Mouse (Mus musculus): ENCODE measurements around the gene Slc37a1.

Gene Slc37a1

DNA sequence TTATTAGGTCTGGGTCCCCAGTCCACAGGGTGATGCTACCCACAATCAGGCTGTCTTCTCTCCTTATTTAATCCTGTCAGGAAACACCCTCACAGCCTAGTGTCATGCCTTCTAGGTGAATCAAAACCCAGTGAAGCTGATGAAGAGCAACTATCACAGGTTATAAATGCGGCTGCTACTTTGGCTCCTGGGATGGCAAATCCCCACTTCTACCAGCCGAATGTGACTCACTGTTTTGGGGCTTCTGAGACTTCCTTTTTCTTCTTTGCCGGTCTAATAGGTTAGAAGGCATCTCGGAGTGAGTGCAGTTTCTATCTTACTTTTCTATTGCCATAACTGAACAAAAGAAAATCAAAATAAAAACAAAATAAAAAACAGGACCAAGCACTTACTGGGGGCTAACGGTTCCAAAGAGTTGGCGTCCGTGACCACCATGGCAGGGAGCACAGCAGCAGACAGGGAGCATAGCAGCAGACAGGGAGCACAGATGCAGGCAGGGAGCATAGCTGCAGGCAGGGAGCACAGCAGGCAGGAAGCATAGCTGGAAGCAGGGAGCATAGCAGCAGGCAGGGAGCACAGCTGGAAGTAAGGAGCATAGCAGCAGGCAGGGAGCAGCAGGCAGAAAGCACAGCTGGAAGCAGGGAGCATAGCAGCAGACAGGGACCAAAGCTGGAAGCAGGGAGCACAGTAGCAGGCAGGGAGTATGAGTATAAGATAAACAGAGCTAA lies 2.6 kb downstream of the Slc37a1 start:
- no peak for ATAC-seq (ENCODE audit: insufficient number of reproducible peaks, low FRiP score, low TSS enrichment)

DNA sequence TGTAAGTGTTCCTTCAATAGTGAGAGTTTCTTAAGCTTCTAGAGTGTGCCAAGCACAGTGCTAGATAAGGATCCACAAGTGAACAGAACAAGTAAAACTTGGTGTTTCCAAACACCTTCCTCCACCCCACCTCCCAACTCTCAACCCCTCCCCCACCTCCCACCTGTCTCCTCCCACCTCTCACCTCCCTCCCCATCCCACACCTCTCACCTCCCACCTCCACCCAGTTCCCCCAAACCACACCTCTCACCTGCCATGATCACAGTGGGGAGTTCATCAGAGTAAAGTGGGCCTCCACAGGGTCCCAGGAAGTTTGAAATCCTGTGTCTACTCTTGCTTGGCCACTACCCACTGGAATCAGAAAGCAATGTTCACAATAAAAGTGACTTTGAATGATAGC lies 3.7 kb downstream of the Slc37a1 start:
- ATAC-seq (ENCODE audit: insufficient number of reproducible peaks, low FRiP score, low TSS enrichment) = no peak

DNA sequence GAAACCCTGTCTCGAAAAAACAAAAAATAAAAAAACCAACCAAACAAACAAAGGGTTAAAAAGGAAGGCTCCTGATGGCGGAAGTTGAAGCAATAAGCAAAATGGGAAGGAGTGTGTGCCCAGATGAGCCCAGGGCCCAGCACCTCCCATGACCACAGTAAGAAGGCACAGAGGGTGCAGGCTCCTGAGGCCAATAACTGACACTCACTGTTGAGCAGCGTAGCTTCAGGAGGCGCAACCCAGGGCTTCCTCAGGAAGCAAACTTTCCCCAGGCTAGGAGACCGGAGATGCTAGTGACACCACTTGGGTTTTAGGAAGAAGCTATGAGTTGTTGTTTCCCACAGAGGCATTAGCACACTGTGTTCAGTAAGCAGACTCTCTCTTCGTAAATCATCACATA lies 4.3 kb downstream of the Slc37a1 start:
- no peak for ATAC-seq (ENCODE audit: insufficient number of reproducible peaks, low FRiP score, low TSS enrichment)

GRCm38 (mm10) chr17:31294363-31295214 lies 8.0 kb downstream of the Slc37a1 start:
- ATAC-seq (ENCODE audit: insufficient number of reproducible peaks, low FRiP score, low TSS enrichment) = no peak

- 0 out of 2 replicates have a peak, but pooled peaks have one; percentile 5 for ATAC-seq (ENCODE audit: insufficient number of reproducible peaks, low FRiP score, low TSS enrichment)
Measured at GRCm38 (mm10) chr17:31295215-31295891, 8.8 kb downstream of the Slc37a1 start.

- peak; percentile 62; the same call in 1 of the 2 replicates for ATAC-seq (ENCODE audit: insufficient number of reproducible peaks, low FRiP score, low TSS enrichment)
Measured at GRCm38 (mm10) chr17:31295892-31296781, 9.5 kb downstream of the Slc37a1 start.

DNA sequence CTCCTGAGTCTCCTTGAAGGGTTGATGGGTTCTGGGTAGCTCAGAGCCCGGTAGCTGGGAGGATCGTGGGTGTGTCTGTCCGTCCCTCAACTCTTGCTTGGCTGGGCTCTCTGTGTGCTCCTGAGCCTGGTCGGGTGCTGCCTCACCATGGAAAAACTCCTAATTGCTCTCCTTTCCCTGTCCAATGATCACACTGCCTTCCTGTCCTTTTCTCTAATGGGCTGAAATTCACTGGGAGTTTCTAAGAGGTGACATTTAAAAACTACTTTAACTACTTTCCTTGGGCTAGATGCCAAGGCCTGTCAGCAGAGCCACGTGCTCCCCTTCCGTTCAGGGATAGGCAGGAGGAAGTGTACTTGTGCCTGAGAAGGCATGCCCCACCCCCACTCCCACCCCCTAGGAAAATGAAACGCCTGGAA lies 10.9 kb downstream of the Slc37a1 start:
- no peak for ATAC-seq (ENCODE audit: insufficient number of reproducible peaks, low FRiP score, low TSS enrichment)

DNA sequence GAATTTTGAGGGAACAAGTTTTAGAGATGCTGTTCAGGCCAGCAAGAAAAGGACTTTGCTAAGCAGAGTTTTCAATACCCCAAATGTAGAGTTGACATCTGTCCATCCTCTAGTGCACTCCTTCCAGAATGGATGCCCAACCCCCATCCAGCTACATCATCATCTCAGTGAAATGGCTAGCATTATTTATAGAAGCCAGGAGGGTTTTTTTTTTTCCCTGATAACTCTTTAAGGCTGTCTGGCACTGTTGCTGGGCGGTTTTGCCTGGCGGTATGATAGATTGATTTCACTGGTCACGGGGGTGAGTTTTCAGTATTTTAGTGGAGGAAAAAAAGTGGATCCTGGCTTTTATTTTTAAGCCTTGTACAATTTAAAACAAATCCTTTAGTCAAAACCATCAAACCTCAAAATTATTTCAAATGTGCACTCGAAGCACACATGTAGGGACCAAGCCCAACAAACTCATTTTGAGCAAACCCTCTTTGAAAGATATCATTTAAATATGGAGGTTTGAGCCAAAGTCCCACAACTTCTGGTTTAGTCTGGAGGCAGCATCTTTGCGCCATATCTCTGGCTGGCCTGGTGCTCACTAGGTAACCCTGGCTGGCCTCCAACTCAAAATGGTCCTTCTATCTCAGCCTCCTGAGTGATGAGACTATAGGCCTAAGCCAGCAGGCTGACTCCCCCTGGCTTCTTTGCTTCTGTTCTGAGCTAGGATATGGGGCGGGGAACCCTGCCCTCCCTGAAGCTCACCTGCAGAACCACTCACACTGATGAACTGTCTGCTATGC lies 12.0 kb downstream of the Slc37a1 start:
- ATAC-seq (ENCODE audit: insufficient number of reproducible peaks, low FRiP score, low TSS enrichment) = no peak

DNA sequence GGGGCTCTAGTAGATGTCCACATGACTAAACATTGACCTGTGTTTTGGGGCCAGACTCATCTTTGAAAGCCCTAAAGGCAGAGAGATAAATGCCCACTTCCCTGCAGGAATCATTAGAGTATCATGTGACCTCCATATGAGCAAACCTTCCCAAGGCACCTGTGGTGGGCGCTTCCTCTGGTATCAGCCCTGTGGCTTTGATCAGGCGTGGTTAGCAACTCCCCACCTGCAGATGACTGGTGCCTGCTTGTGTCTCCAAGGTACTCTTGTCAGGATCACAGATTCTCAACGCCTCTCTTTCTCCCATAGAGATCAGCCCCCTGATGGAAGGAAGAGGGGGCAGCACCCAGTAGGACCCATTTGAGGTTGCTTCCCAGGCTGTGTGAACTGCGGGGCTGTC lies 13.4 kb downstream of the Slc37a1 start:
- no peak for ATAC-seq (ENCODE audit: insufficient number of reproducible peaks, low FRiP score, low TSS enrichment)

- no peak for ATAC-seq (ENCODE audit: insufficient number of reproducible peaks, low FRiP score, low TSS enrichment)
Measured at GRCm38 (mm10) chr17:31300736-31301135, 14.1 kb downstream of the Slc37a1 start.

GRCm38 (mm10) chr17:31303401-31303800 lies 16.8 kb downstream of the Slc37a1 start:
- no peak for ATAC-seq (ENCODE audit: insufficient number of reproducible peaks, low FRiP score, low TSS enrichment)

DNA sequence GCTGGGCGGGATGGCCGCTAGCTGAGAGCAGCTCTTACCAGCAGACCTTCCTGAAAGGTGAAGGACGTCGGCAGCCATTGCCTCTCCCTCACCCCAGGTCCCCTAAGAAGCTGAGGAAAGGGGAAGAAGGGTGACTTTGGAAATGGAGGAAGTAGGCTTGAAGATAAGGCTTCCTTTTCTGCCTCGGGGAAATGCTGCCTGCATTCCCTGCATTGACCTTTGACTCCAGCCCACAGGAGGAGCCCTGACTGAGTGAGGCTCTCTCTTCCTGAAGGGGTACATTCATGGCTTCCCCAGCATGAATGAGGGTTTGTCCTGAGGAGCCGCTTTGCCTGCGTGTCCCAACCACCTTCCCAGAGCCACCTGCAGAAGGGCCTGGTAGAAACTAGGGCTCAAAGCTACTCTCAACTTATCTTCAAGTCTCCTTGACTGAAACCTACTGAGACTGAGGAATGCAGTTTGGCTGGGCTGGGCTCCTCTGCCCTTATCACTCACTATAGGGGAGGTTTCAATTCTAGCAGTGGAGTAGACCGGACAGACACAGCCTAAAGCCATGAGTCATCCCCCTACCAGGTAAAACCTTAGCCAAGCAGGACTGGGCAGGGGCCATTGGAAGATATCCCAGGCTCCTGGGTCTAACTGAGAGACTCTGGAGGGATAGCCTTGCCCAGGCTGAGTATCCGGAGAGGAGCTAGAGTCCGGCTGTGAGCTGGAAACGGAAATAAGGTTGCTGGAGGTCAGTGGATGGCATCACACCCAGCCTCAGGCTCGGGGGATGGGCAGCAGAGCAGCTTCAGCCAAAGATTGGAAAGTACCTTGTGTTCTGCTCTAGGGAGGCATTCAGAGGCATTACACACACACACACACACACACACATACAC lies 18.5 kb downstream of the Slc37a1 start:
- no peak for ATAC-seq (ENCODE audit: insufficient number of reproducible peaks, low FRiP score, low TSS enrichment)

DNA sequence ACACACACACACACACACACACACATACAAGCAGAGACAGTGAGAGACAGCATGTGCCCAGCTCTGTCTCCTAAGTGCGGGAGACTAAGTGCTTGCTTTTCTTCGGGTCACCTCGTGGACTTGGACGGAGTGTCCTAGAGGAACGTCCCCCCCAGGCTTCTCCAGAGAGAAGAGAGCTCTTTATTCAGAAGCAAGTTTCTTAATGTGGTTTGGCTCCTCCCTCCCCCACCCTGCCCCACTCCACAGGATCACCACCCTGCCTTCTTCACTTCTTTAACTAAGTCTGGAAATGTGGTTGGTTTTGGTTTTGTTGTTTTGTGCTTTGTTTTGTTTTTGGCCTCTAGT lies 19.2 kb downstream of the Slc37a1 start:
- ATAC-seq (ENCODE audit: insufficient number of reproducible peaks, low FRiP score, low TSS enrichment) = no peak

DNA sequence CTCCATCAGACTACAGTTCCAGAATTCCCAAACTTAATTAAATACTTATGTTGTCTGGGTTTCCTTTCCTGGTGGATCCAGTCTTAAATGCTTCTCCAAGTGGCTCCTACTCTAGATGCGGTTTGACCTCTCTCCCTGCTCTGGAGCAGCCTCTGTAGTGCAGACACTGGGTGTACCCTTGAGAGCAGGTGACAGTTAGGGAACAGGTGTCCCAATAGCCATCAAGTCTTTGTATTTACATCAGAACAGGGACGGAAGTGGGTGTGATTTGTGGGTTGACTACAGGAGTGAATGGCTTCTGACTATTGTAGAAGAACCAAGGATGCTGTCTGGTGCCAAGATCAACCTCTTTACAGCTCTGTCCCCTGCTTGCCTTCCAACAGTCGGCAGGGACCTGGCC lies 21.2 kb downstream of the Slc37a1 start:
- no peak for ATAC-seq (ENCODE audit: insufficient number of reproducible peaks, low FRiP score, low TSS enrichment)

DNA sequence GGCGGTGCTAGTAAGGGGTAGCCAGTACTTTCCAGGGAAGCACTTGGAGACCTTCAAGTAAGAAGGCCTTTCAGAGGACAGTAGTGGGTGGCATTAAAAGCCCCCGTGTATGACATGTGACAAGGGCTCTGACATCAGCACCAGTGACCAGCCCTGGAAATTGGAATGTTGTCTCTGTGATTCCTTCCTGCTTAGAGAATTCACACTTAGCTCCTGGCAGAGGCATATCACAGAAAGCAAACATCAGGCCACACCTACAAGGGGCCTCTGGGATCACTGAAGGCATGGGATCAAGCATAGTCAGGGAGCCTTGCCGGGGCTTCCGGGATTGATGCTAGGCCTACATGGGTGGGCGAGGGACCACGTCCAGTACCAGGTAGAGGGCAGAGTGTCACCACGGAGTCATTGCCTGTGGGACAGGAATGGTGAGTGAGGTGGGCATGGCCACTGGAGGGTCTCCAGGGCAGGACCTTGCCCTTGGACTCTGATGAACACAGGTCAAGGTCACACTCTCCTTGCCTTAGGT lies 21.8 kb downstream of the Slc37a1 start:
- no peak for ATAC-seq (ENCODE audit: insufficient number of reproducible peaks, low FRiP score, low TSS enrichment)

DNA sequence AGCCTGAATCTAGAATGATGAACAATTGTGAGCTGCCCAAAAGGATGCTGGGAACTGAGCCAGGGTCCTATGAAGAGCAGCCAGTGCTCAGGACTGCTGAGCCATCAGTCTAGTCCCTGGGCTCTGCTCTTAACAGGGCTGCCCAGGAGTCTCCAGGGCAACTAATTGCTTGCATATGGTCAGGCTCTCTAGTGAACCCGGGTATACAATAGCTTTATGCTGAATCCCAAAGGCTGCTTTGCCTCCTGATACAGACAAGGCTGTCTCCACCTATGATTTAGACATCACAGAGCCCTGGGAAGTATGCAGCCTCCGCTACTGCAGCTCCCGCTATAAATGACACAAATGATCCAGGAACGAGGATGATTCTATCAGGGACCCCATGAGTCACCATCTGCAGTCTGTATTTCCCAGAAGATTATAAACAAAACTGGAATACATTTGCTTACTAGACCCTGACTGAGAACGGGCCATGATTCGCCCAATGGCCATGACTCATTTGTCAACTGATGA lies 22.7 kb downstream of the Slc37a1 start:
- ATAC-seq (ENCODE audit: insufficient number of reproducible peaks, low FRiP score, low TSS enrichment) = no peak

DNA sequence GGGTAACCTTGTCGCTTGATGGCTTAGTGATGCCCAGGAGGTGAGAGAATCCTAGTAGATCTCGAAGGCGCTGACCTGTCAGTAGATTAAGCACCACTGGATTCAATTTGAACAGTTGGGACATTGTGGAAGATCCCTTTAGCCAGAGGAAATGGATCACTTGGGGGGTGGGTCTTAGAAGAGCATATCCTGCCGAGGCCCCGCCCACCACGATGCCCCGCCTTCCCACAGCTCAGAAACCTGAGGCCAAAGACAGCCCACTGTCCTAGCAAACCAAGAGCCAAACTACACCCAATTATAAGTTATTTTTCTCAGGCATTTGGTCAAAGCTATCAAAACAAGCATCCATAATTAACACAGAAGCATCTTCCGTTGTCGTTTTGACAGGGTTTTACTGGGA lies 24.5 kb downstream of the Slc37a1 start:
- ATAC-seq (ENCODE audit: insufficient number of reproducible peaks, low FRiP score, low TSS enrichment) = no peak

DNA sequence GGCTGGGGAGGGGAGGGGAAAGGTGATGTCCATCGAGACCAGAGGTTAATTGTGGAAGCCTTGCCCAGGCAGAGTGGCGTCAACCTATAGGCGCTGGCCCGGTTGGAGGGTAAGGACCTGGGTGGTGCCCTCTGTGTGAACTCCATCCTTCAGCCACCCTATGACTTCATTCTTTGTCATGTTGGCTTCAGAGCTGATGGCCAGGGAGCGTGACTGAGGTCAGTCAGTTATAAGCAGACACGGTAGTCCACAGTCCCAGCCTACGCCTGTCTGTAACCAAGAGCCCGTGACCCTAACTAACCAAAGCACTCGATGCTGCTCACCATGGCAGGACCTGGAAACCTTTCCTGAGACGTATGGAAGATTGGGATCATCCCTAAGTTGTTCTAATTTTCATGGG lies 26.1 kb downstream of the Slc37a1 start:
- ATAC-seq (ENCODE audit: insufficient number of reproducible peaks, low FRiP score, low TSS enrichment) = no peak
